Mouse (Mus musculus) kidney, embryonic 16.5 days (tissue): ENCODE data around the gene Hes7. TPM values are rescaled to one million over a fixed set of nuclear protein-coding genes. Genes with fewer than 3 reads are reported as not detected.

Source experiments
- ATAC-seq: fragments of 200-750 bp; cut with Nextera tagmentation; 2 replicates; pipeline ENCODE4 v1.8.0; 2017; ENCODE audit warnings: moderate TSS enrichment; ENCODE audit not compliant: low FRiP score, low TSS enrichment
- H3K27ac ChIP-seq: fragments of 300-500 bp; sonication (generic); 2 replicates; pipeline ENCODE4 v1.5.1; 2014; ENCODE audit warnings: low read length
- H3K27me3 ChIP-seq: fragments of 300-500 bp; sonication (generic); 2 replicates; pipeline ENCODE4 v1.6.1; 2014; ENCODE audit warnings: low read length, control low read depth, mixed read lengths; ENCODE audit not compliant: insufficient read depth
- H3K36me3 ChIP-seq: fragments of 300-500 bp; sonication (generic); 2 replicates; pipeline ENCODE4 v1.6.1; 2014; ENCODE audit warnings: low read length, control low read depth, mixed read lengths; ENCODE audit not compliant: insufficient read depth
- H3K4me1 ChIP-seq: fragments of 300-500 bp; sonication (generic); 2 replicates; pipeline ENCODE4 v1.6.1; 2014; ENCODE audit warnings: low read length, control low read depth, mixed read lengths; ENCODE audit not compliant: insufficient read depth
- H3K4me2 ChIP-seq: fragments of 300-500 bp; sonication (generic); replicated peaks from 2 replicates; pipeline ENCODE4 v1.6.1; 2014; ENCODE audit warnings: low read depth, low read length
- H3K4me3 ChIP-seq: fragments of 300-500 bp; sonication (generic); 2 replicates; pipeline ENCODE4 v1.5.1; 2014; ENCODE audit warnings: mild to moderate bottlenecking, low read length
- H3K9ac ChIP-seq: fragments of 300-500 bp; sonication (generic); replicated peaks from 2 replicates; pipeline ENCODE4 v1.6.1; 2014; ENCODE audit warnings: low read length
- H3K9me3 ChIP-seq: fragments of 300-500 bp; sonication (generic); 2 replicates; pipeline ENCODE4 v1.6.1; 2016; ENCODE audit warnings: low read length, control low read depth
- WGBS: fragments of 180-500 bp; shearing (Covaris S2); extraction: QIAGEN DNeasy Blood & Tissue Kit; methylation state at CpG from one replicate; pipeline ENCODE4 v1.1.7; 2014; 5-methylcytosine and 5-hydroxymethylcytosine counted together
- polyA plus RNA-seq: library from polyadenylated mRNA; unstranded; fragments of >200 nt; fragmentation: Nextera tagmentation; extraction: Ambion mirVana; gene quantifications from 2 replicates; pipeline ENCODE4 v1.2.1, GENCODE M21; 2015

The Hes7 gene
- polyA plus RNA-seq: 0.39 and 0.51 TPM in 2 replicates

- Histone ChIP-seq H3K4me3 (peak within 1 kb of the TSS; percentile 58), H3K9me3 (no peaks in the 10 kb centered on the region), H3K4me1 (peaks cover 25% of the 10 kb centered on the region), H3K36me3 (no peaks in the 10 kb centered on the region), H3K27me3 (no peaks in the 10 kb centered on the region), H3K9ac (peak within 1 kb of the TSS; percentile 71), H3K27ac (no peak within 1 kb of the TSS), H3K4me2 (peak within 1 kb of the TSS; percentile 88)
- ATAC-seq: no peak
- 2% methylated on average over 27 of the region's 27 CpGs for WGBS
Observed at GRCm38 (mm10) chr11:69120221-69121000, at the start of gene Hes7. Gene Hes7, plus strand, starts transcription at chr11:69120404.

GRCm38 (mm10) chr11:69070590-69071222 lies 49.5 kb upstream of the Hes7 start, which contains the start of gene Tmem107:
Gene Tmem107, plus strand, starts transcription at chr11:69070806.
- peak within 1 kb of the TSS; percentile 81 for H3K9ac ChIP-seq
- H3K36me3 ChIP-seq: no peaks in the 10 kb centered on the region
- peaks cover 31% of the 10 kb centered on the region for H3K4me1 ChIP-seq
- no peaks in the 10 kb centered on the region for H3K27me3 ChIP-seq
- no peaks in the 10 kb centered on the region for H3K9me3 ChIP-seq
- peak within 1 kb of the TSS; percentile 56 for H3K4me3 ChIP-seq
- WGBS: 0% methylated on average over 47 of the region's 47 CpGs
- peak within 1 kb of the TSS; percentile 91 for H3K27ac ChIP-seq
- peak; percentile 89 for ATAC-seq
- peak within 1 kb of the TSS; percentile 68 for H3K4me2 ChIP-seq

GRCm38 (mm10) chr11:69071262-69071661 lies 48.9 kb upstream of the Hes7 start:
- Histone ChIP-seq H3K27ac (peak overlapping the region; percentile 59), H3K4me3 (peak overlapping the region; percentile 56), H3K27me3 (no peaks in the 10 kb centered on the region), H3K4me1 (peaks cover 26% of the 10 kb centered on the region), H3K36me3 (no peaks in the 10 kb centered on the region), H3K4me2 (peak overlapping the region; percentile 68), H3K9me3 (no peaks in the 10 kb centered on the region), H3K9ac (peak overlapping the region; percentile 81)
- ATAC-seq: no peak
- WGBS: 22% methylated on average over 9 of the region's 9 CpGs

- WGBS: 87% methylated on average over 11 of the region's 11 CpGs
- ATAC-seq: no peak
Observed at GRCm38 (mm10) chr11:69072234-69072633, 48.0 kb upstream of the Hes7 start.

GRCm38 (mm10) chr11:69072666-69073064 lies 47.5 kb upstream of the Hes7 start:
- H3K27me3 ChIP-seq: no peaks in the 10 kb centered on the region
- H3K4me2 ChIP-seq: peak overlapping the region; percentile 55
- no peaks in the 10 kb centered on the region for H3K36me3 ChIP-seq
- WGBS: 10% methylated on average over 9 of the region's 9 CpGs
- peak overlapping the region; percentile 94 for H3K27ac ChIP-seq
- no peaks in the 10 kb centered on the region for H3K9me3 ChIP-seq
- ATAC-seq: no peak
- peaks cover 16% of the 10 kb centered on the region for H3K4me1 ChIP-seq
- H3K9ac ChIP-seq: peak overlapping the region; percentile 69
- H3K4me3 ChIP-seq: peak overlapping the region; percentile 41

More at GRCm38 (mm10) chr11:69072234-69072633, 48.0 kb upstream of the Hes7 start:
- Histone ChIP-seq H3K27ac (peak overlapping the region; percentile 94), H3K9ac (peak overlapping the region; percentile 69), H3K4me2 (peak overlapping the region; percentile 55), H3K36me3 (no peaks in the 10 kb centered on the region), H3K4me3 (peak overlapping the region; percentile 41), H3K9me3 (no peaks in the 10 kb centered on the region), H3K4me1 (peaks cover 18% of the 10 kb centered on the region), H3K27me3 (no peaks in the 10 kb centered on the region)

GRCm38 (mm10) chr11:69073065-69073888 lies 46.9 kb upstream of the Hes7 start:
- Histone ChIP-seq H3K4me1 (peaks cover 18% of the 10 kb centered on the region), H3K4me3 (peak overlapping the region; percentile 41), H3K36me3 (no peaks in the 10 kb centered on the region), H3K9me3 (no peaks in the 10 kb centered on the region), H3K9ac (peak overlapping the region; percentile 69), H3K27ac (peak overlapping the region; percentile 94), H3K27me3 (no peaks in the 10 kb centered on the region), H3K4me2 (peak overlapping the region; percentile 55)
- WGBS: 0% methylated on average over 14 of the region's 14 CpGs
- ATAC-seq: peak; percentile 62; the same call in 1 of the 2 replicates

- Histone ChIP-seq H3K9me3 (no peaks in the 10 kb centered on the region), H3K4me1 (peaks cover 24% of the 10 kb centered on the region), H3K27me3 (no peaks in the 10 kb centered on the region), H3K9ac (0 out of 2 replicates have a peak overlapping the region, but pooled peaks have one; percentile 2), H3K27ac (peak overlapping the region; percentile 94), H3K4me3 (no peak overlapping the region), H3K4me2 (no peak overlapping the region), H3K36me3 (no peaks in the 10 kb centered on the region)
- no peak for ATAC-seq
- WGBS: 37% methylated on average over 6 of the region's 6 CpGs
Observed at GRCm38 (mm10) chr11:69073951-69074775, 46.0 kb upstream of the Hes7 start.

GRCm38 (mm10) chr11:69074776-69075069 lies 45.5 kb upstream of the Hes7 start:
- peaks cover 23% of the 10 kb centered on the region for H3K4me1 ChIP-seq
- H3K36me3 ChIP-seq: no peaks in the 10 kb centered on the region
- no peak overlapping the region for H3K4me3 ChIP-seq
- peak overlapping the region; percentile 94; the same call in 1 of the 2 replicates for H3K27ac ChIP-seq
- H3K9ac ChIP-seq: no peak overlapping the region
- no peaks in the 10 kb centered on the region for H3K9me3 ChIP-seq
- 43% methylated on average over 2 of the region's 2 CpGs for WGBS
- no peak for ATAC-seq
- no peak overlapping the region for H3K4me2 ChIP-seq
- H3K27me3 ChIP-seq: no peaks in the 10 kb centered on the region
